Mouse (Mus musculus) kidney, adult 2 months (tissue): ENCODE results near the gene Ercc4. TPM values are rescaled to one million over a fixed set of nuclear protein-coding genes. Genes with fewer than 3 reads are reported as not detected.
"Not testable (repeated sequence)": the region's sequence is repeated elsewhere in the genome, so short reads cannot be mapped to it uniquely, and the experiment has no call there.

Experiments
- DNase-seq: peaks from one replicate; pipeline ENCODE4 v3.0.0; 2021
- H3K27ac ChIP-seq: fragments of 200-500 bp; 2 replicates; pipeline ENCODE4 v1.5.1; 2012; ENCODE audit warnings: low read depth, low read length, control low read depth, inconsistent platforms; ENCODE audit not compliant: insufficient read depth
- H3K27me3 ChIP-seq: fragments of 200-500 bp; replicated peaks from 2 replicates; pipeline ENCODE4 v1.6.1; 2012; ENCODE audit warnings: mild to moderate bottlenecking, moderate library complexity, low read length, inconsistent platforms; ENCODE audit not compliant: control insufficient read depth, insufficient read depth
- H3K36me3 ChIP-seq: fragments of 200-500 bp; 2 replicates; pipeline ENCODE4 v1.6.1; 2012; ENCODE audit warnings: mild to moderate bottlenecking, moderate library complexity, low read length, inconsistent platforms; ENCODE audit not compliant: control insufficient read depth, insufficient read depth
- H3K4me1 ChIP-seq: fragments of 200-500 bp; 2 replicates; pipeline ENCODE4 v1.6.1; 2011; ENCODE audit warnings: low read length; ENCODE audit not compliant: control insufficient read depth, insufficient read depth
- H3K4me3 ChIP-seq: fragments of 200-500 bp; 2 replicates; pipeline ENCODE4 v1.5.1; 2011; ENCODE audit warnings: mild to moderate bottlenecking, low read depth, low read length, control low read depth; ENCODE audit not compliant: insufficient read depth
- CTCF ChIP-seq: fragments of 200-500 bp; conservative IDR thresholded peaks from 2 replicates; pipeline ENCODE4 v1.5.1; 2011; ENCODE audit warnings: low read depth, mild to moderate bottlenecking, control low read depth, low read length, moderate library complexity, mixed read lengths; ENCODE audit not compliant: insufficient read depth, insufficient read length
- POLR2A ChIP-seq: fragments of 200-500 bp; IDR thresholded peaks from one replicate; pipeline ENCODE4 v1.6.1; 2011; ENCODE audit warnings: low read depth, low read length, control low read depth
- WGBS: fragments of 180-500 bp; shearing (Covaris S2); methylation state at CpG from one replicate; pipeline ENCODE4 v1.1.7; 2018; 5-methylcytosine and 5-hydroxymethylcytosine counted together
- polyA plus RNA-seq: library from polyadenylated mRNA; depleted of rRNA; stranded (reverse); fragments of >200 nt; gene quantifications from 2 replicates; pipeline ENCODE4 v1.2.3, GENCODE M21; 2012

Ercc4 gene
- polyA plus RNA-seq, 1 experiment = 10.0 TPM

DNA sequence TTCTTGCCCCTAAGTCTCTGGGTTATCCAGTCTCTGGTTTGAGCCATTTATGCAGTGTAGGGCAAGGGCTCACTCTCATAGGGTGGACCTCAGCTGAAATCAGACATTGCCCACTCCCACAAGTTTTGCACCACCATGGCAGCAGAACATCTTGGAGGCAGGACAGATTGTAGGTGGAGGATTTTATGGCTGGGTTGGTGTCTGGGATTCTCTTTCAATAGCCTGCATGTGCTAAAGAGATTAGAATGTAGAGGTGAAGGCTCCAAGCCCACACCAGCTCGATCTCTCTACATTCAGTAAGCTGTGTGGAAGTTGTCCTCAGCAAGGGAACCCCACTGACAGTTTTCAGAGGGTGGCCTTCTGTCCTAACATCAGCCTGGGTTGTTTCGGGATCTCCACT lies 5.3 kb downstream of the Ercc4 start:
- Histone ChIP-seq H3K27ac (no peak overlapping the region), H3K36me3 (peaks cover 2% of the 10 kb centered on the region), H3K4me3 (no peak overlapping the region), H3K4me1 (no peaks in the 10 kb centered on the region), H3K27me3 (no peaks in the 10 kb centered on the region)
- TF ChIP-seq POLR2A (no peak), CTCF (no peak)
- WGBS = 98% methylated on average over 2 of the region's 2 CpGs
- no peak for DNase-seq

DNA sequence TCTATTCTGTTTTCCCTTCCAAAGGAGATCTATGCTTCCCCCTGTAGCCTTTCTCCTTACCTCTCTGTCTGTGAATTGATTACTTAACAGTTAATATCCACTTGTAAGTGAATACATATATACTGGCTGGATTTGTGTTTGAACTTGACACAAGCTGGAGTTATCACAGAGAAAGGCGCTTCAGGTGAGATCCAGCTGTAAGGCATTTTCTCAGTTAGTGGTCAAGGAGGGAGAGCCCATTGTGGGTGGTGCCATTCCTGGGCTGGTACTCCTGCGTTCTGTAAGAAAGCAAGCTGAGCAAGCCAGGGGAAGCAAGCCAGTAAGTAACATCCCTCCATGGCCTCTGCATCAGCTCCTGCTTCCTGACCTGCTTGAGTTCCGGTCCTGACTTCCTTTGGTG lies 6.0 kb downstream of the Ercc4 start:
- not testable (repeated sequence) for DNase-seq, H3K27me3 ChIP-seq, H3K27ac ChIP-seq, H3K4me1 ChIP-seq, H3K4me3 ChIP-seq, H3K36me3 ChIP-seq
- WGBS = 68% methylated on average over 3 of the region's 3 CpGs

DNA sequence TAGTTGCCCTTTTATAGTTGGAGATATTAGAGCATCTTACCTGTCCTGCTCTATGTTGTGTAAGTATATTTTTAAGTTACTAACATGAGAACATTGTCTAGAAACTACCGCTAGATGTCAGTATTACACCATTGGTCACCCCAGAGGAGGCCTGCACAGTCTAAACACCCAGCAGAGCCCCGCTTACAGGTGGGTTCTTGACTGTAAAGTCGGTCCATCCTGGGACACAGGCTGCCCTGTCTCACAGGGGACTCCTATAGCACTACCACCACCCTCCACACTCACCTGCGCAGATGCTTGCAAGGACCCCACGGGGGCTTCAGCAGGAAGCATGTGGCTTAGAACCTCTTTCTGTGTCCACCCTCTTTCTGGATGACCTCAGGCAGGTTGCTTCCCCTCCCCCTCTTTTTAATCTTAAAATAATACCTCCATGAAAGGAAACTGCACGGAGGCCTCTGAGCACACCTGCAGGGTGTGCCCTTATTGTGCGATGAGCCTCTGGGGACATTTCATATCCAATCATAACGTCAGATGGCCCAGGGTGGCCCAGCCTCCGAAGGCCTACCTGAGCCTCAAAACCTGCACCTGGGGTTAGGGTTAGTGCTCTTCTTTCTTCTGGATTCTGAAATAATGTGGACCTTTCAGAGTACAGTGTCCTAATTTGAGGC lies 7.9 kb downstream of the Ercc4 start:
- H3K36me3 ChIP-seq = peaks cover 2% of the 10 kb centered on the region
- TF ChIP-seq CTCF (peak; percentile 53), POLR2A (no peak)
- H3K4me1 ChIP-seq = no peaks in the 10 kb centered on the region
- H3K4me3 ChIP-seq = no peak overlapping the region
- WGBS = 63% methylated on average over 9 of the region's 9 CpGs
- H3K27me3 ChIP-seq = no peaks in the 10 kb centered on the region
- DNase-seq = peak; percentile 58
- H3K27ac ChIP-seq = no peak overlapping the region

DNA sequence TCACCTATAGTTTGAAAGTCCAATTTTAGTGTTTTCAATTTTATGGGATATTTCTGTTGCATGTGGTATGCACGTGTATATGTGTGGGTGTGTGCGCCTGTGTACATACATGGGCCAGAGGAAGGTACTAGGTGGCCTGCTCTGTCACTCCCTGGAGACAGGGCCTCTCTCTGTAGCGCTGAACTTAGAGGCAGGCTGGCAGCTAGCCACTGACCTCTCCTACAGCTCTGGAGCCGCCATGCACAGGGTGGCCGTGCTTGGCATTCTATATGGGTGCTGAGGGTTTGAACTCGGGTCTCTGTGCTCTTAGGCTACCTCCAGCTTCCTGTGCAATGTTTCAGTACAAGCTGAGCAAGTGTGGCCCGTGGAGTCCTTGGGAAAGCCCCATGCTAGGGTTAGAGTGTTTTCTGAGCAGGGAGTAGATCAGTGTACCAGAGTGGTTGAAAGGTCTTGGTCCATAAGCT lies 8.5 kb downstream of the Ercc4 start:
- DNase-seq = no peak
- no peak for TF ChIP-seq POLR2A
- TF ChIP-seq CTCF = no peak
- Histone ChIP-seq H3K27ac (no peak overlapping the region), H3K27me3 (no peaks in the 10 kb centered on the region), H3K4me1 (no peaks in the 10 kb centered on the region), H3K36me3 (peaks cover 2% of the 10 kb centered on the region), H3K4me3 (no peak overlapping the region)
- WGBS = 91% methylated on average over 7 of the region's 7 CpGs

DNA sequence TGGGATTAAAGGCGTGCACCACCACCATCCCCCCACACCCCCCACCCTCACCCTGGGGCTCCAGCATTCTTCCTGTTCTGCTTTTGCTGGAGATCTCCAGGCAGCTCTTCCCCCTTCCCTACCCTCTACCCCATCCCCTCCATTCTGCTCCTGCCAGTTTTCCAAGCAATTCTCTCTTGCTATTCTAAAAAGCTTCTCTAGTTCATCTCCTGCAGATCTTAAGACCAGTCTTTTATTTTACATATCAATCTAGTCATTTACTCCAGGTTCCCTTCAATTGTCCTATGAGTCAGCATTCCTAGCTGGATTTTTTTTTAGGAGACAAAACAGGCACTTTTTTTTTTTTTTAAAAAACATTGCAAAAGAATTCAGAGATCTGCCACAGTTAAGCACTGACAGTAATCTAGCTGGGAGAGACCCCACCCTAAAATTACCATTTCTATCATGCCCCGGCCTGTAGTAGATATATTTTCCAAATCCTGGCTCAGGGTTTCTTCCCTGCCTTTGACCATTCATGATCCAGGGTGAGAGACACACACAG lies 9.3 kb downstream of the Ercc4 start:
- TF ChIP-seq CTCF (no peak), POLR2A (no peak)
- 93% methylated on average over 2 of the region's 2 CpGs for WGBS
- H3K36me3 ChIP-seq = no peaks in the 10 kb centered on the region; the same call in none of the 2 replicates

DNA sequence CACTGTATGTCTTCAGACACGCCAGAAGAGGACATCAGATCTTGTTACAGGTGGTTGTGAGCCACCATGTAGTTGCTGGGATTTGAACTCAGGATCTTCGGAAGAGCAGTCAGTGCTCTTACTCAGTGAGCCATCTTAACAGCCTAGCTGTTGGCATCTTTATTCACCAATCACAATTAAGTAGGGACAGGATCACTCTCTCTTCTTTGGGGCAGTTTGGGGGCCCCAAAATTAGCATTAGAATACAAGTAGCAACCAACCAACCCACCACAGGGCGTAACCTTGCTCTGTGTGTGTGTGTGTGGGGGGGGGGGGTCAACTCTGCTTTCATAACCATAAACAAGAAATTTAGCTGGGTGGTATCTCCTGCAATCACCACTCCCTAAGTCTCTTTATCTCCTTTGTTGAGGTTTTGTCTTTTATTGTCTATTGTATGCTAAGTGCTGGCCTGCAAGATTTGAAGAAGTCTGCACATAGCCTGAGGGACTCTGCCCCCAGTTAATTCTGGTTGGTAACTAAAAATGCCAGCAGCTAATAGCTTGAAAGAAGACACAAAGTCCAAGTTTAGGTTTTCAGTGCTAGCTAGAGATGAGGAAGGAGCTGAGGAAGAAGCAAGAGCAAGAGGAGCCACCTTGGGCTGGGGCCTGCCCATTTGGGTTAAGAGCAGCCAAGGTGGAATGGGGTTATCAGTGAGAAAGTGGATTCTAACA lies 10.3 kb downstream of the Ercc4 start:
- WGBS = 98% methylated on average over 3 of the region's 3 CpGs
- DNase-seq = no peak
- Histone ChIP-seq H3K27me3 (no peaks in the 10 kb centered on the region), H3K4me3 (no peak overlapping the region), H3K36me3 (no peaks in the 10 kb centered on the region; the same call in none of the 2 replicates), H3K27ac (no peak overlapping the region), H3K4me1 (no peaks in the 10 kb centered on the region)
- no peak for TF ChIP-seq CTCF
- TF ChIP-seq POLR2A = no peak

More for the DNA sequence above, 9.3 kb downstream of the Ercc4 start:
- no peak for DNase-seq
- H3K4me3 ChIP-seq = no peak overlapping the region
- no peaks in the 10 kb centered on the region for H3K4me1 ChIP-seq
- H3K27ac ChIP-seq = no peak overlapping the region
- H3K27me3 ChIP-seq = no peaks in the 10 kb centered on the region

DNA sequence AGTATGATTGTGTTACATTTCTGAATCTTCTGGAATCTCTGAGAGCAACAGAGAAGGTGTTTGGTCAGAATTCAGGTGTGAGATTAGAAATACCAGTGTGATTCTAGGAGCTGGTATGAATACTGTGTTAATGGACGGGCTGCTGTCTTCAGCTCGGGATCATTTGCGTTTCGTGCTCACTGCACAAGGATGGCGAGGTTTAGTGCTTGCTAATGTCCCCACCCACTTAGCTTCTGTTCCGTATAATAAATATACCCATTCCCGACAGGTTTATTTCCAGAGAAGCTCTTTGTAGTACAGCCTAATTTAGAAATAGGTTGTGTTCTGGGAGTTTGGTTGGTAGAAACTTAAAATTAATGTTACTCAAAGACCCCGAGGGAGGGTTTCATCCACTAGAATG lies 15.9 kb downstream of the Ercc4 start:
- DNase-seq = no peak
- WGBS = 74% methylated on average over 8 of the region's 8 CpGs
- Histone ChIP-seq H3K36me3 (no peaks in the 10 kb centered on the region; the same call in 1 of the 2 replicates), H3K27me3 (no peaks in the 10 kb centered on the region), H3K4me3 (no peak overlapping the region), H3K4me1 (no peaks in the 10 kb centered on the region), H3K27ac (no peak overlapping the region)
- TF ChIP-seq POLR2A (no peak), CTCF (no peak)
